Mouse (Mus musculus) CD8-positive naive resting alpha-beta T cell, adult 2 months (primary cell): ENCODE results near the gene Zbtb20.

Experiments
- DNase-seq, 2 experiments: peaks; one replicate each; pipeline ENCODE4 v3.0.0; 2022; ENCODE audit warnings: low read depth in 2 of 2, low spot score in 2 of 2

Gene Zbtb20

GRCm38 (mm10) chr16:43190390-43190789 is 314.7 kb downstream of the Zbtb20 start:
- DNase-seq = no peak

DNA sequence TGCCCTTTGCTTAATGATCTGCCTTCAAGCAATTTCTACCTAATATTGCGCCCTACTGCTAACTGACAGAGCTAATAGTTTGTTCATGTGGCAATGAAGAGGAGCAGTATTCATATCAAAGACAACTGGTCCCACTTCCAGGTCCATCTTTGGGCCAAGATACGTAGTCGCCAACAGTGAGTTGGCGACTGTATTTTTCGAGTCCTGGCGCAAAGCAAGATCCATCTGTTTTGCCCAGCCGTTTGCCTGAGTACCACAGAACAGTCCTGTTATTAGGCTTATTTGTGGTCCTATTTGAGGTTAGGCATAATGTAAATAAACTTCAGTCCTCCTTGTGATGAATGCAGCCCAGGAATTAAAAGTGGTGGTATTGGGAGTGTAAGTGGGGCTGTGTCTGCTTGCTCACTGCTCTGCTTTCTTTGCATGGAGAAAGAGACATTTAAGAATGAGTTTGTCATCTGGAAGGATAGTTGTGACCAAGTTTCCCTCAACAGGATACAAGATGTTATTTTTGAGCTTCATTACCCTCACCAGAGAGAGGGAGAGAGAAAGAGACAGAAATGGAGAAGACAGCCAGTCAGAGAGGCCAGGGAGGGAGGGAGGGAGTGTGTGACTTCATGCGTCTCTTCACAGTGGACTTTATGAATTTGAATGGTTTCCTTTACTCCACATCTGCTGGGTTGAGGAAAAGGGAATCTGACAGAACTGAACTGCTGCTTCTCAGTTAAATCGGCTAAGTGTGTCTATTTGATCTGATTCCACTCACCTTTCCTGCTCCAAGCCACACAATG is 315.6 kb downstream of the Zbtb20 start:
- DNase-seq = no peak

GRCm38 (mm10) chr16:43193631-43194239 is 318.1 kb downstream of the Zbtb20 start:
- DNase-seq = no peak

DNA sequence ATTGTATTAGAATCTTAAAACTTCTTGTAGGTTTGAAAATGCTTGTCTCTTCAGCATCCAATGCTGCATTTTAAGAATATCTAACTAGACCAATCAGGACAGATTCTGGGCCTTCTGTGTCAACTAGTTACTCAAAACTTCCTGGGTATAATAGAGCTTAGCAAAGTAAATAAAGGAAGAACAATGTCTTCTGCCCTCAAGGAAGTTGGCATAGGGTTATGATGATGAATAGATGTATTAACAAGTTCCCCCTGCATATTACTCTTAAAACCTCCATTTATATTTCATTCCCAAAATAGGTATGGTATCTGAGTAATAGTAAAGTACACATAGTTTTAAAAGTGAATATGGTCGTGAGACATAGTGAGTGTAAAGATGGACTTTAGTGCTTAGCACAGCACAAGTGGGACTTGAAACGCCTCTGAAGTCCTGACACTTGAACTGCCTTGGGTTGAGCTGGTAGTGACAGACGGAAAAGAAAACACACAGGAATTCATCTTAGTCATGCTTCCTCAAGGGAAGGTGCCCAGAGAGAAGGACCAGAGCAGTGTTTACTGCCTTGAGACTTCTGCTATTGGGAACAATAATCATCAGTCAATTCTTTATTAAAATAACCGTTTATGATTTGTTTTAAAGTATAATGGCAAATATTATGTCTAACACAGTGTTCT is 341.8 kb downstream of the Zbtb20 start:
- no peak for DNase-seq

DNA sequence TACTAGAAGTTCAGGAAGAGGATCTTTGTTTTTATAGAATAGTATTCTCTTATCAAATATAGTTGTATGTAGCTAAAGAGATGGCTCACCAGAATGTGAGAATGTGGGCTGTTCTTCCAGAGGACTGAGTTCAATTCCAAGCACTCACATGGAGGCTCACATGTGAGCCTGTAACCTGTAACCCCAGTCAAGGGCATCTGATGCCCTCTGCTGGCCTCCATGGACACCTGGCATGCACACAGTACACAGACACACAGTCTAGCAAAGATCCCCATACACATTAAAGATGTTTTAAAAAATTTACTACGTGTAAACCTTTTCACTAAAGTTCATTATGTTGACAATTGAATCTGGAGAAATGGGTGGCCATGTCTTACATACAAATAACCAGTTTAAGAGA is 343.7 kb downstream of the Zbtb20 start:
- no peak for DNase-seq

DNA sequence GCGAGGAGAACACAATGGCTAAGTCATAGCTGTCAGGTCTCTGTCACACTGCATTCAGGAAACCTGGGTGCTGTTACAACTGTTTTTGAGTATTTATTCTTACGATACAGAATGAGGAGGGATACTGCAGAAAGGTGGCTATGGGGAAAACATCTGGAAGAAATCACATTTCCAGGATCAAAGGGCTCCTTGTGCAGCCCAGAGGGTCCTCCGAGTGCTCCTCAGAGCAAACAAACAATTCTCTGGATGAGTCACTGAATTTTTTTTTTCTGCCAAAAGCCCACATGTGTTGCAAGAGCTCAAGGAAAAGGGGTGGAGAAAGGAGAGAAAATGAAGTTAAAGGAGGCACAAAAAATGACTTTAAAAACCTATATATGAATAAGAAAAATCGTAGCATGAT is 345.6 kb downstream of the Zbtb20 start:
- no peak for DNase-seq

GRCm38 (mm10) chr16:43230253-43230652 is 354.6 kb downstream of the Zbtb20 start:
- DNase-seq = no peak

- no peak for DNase-seq
These were observed 358.6 kb downstream of the Zbtb20 start for GRCm38 (mm10) chr16:43234249-43234648.

DNA sequence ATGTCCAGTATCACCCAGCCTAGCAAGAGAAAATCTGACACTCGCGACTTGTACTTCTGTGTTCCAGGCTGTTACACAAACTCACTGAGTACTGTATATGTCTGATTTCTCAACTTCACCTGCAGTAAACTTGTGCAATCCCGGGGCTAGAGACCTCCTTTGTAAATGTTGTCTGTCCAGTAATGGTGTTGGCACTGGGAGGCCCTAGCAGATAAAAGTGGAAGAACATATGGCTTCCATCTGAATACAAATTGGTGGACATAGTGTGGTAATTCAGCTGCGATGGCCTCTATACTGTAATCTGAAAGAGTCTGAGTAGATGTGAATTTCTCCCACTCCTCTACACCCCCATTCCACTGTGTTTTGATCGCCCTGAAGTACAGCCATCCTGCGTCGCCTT is 359.6 kb downstream of the Zbtb20 start:
- DNase-seq = no peak

DNA sequence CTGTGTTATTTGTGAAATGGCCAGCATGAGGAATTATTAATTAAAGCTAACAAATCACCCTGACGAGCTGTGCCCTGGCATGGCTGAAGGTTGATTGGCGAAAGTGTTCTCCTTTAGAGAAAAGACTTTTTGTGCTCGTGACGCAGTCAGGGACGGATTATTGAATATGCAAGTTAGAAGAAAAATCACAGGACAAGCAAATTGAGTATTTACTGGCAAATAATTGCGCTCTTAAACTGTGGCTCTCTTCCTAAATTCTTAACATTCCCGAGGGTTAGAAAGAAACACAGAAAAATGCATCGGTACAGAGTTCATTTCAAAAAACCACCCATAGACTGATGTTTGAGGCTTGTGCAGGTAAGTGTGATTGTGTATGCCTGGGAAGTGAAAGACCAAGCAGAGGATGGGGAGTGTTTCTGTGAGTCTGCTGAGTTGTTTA is 360.1 kb downstream of the Zbtb20 start:
- no peak for DNase-seq

GRCm38 (mm10) chr16:43237551-43237950 is 361.9 kb downstream of the Zbtb20 start:
- no peak for DNase-seq

DNA sequence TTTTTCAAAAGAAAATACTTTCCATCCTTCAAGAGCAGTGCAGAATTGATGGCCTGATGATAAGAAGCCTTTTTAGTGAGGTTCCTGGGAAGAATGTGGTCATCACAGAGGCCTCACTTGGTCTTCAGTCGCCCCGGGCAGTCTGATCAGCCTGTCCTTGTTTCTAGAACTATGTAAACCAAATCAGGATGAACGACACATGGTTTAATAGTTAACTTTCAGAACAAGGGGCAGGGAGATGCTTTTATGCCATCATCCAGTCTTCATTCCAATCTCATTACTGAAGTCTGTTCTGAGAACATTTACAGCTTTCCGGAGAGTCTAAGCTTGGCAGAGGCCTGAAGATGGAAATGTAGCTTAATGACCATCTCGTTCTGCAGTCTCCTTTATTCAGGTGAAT is 371.3 kb downstream of the Zbtb20 start:
- no peak for DNase-seq

DNA sequence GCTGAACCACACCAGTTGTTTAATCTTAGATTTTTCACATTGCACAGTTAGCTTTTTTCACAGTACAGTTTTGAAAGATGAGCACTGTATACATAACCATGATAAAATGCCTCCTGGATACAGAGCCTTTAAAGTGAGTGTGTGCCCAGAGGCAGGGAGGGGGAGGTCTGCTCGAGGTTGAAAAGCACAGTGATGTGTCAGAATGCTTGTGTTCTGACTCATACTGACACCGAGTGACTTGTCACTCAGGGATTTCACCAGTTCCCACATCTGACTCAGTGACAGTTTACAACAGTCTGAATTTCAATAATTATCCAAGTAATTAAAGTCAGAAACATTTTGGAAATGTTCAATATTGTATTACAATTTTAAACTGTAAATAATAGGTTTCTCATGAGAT is 377.4 kb downstream of the Zbtb20 start:
- no peak for DNase-seq

DNA sequence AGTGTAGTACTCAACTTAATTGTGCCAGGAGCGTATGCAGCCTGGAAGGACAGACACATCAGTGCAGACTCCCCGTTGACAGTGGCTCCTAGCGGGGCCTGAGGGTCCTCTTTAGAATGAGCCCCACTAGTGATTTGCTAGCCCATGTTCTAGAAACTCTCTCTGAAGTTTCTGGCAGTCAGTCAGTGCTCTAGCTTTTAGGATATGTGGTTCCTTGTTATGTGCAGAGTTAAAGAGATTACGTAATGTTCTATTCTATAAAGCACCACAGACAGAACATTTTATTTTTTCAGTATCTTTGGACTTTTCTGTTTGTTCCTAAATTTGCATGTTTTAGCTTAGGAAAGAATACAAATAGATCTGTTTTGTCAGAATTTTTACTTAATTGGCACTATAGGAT is 378.1 kb downstream of the Zbtb20 start:
- no peak for DNase-seq

- no peak for DNase-seq
These were observed 380.7 kb downstream of the Zbtb20 start for GRCm38 (mm10) chr16:43256191-43256899.

DNA sequence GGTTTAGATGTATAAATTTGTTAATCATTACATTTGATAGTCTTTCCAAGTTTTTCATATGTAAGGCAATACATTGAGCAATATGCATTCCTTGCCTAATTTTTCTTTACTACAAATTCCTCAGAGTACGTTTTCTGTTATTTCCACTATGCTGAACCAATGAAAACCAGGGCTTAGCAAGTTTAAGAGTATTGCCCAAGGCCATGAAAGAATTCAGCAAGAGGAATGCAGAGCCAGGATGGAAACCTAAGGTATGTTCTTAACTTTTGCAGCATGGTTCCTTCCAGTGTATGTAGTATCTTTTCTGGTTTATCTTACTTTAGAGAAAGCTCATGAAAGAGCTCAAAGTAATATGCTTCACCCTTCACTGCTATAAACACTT is 381.2 kb downstream of the Zbtb20 start:
- DNase-seq = no peak

DNA sequence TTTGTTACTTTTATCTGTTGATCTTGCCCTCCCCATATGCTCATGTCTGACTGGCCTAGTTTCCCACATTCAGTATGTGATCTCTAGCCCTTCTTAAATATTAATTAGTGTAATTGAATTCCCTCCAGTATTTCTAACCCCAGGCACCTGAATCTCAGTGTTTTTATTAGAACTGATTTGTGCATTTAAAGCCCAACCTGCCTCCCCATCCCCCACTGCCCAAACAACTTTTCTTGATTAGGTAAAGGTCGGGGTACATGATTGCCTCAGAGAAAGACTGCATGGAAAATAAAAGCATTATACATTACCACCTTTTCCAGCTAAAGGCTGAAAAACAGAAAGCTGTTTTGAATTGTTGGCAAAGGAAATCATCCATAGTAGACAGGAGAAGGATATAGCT is 383.8 kb downstream of the Zbtb20 start:
- no peak for DNase-seq

GRCm38 (mm10) chr16:43260862-43261261 is 385.2 kb downstream of the Zbtb20 start:
- no peak for DNase-seq

DNA sequence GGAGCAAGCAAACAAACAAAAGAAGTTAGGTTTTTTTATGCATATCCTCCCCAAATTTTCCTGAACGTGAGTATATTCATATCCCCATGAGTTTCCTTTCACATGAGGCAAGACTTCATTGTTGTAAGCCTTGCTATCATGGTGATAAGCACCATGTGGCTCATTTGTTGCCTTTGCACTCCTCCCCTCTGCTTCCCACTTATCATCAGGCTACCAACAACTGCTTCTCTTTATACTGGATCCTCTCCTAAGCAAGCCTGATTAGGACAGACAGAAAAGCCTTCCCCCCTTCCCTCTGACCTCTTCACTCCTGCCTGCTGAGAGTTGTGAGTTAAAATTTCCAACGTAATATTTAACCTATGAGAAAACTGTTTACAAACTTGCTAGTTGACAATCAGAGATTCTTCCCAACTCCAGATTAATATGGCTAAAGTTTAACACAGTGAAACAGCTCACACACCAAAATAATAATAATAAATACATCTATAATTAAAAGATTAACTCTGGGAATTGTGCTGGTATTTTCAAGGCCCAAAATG is 398.4 kb downstream of the Zbtb20 start:
- DNase-seq = no peak

GRCm38 (mm10) chr16:43276764-43277163 is 401.1 kb downstream of the Zbtb20 start:
- DNase-seq = no peak

DNA sequence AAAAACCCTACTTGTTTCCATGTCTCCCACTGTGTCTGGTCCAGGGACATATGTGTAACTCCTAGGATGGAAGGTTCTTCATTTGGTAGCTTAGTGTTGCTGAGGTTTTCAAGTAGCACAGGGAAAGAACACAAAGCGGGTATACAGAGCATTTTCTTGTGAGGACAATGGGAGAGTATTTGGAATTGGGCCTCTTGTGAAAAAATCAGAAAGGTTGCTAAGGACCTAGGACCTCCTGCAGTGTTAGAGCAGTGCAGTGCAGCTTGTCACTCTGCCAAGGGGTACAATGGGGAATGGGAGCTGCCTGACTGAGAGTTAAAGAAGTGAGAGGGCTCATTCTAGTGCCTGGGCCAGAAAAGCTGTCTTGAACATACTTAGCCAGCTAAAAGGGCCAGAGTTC is 410.6 kb downstream of the Zbtb20 start:
- no peak for DNase-seq
